Mouse (Mus musculus) heart, postnatal 0 days (tissue): ENCODE results near the gene 4930512M02Rik. TPM values are rescaled to one million over a fixed set of nuclear protein-coding genes. Genes with fewer than 3 reads are reported as not detected.

ENCODE experiments used
- ATAC-seq: fragments of 200-750 bp; cut with Nextera tagmentation; 2 replicates; pipeline ENCODE4 v1.8.0; 2017; ENCODE audit warnings: low read depth, moderate number of reproducible peaks, moderate library complexity; ENCODE audit not compliant: insufficient read depth
- DNase-seq: peaks from one replicate; pipeline ENCODE4 v3.0.0-alpha.2; 2016; ENCODE audit warnings: low spot score
- H3K27ac ChIP-seq: fragments of 300-500 bp; sonication (generic); 2 replicates; pipeline ENCODE4 v1.5.1; 2014; ENCODE audit warnings: low read depth, mild to moderate bottlenecking
- H3K27me3 ChIP-seq: fragments of 300-500 bp; sonication (generic); 2 replicates; pipeline ENCODE4 v1.6.1; 2014; ENCODE audit warnings: low read length, mixed read lengths; ENCODE audit not compliant: control insufficient read depth, insufficient read depth
- H3K36me3 ChIP-seq: fragments of 300-500 bp; sonication (generic); replicated peaks from 2 replicates; pipeline ENCODE4 v1.6.1; 2014; ENCODE audit warnings: low read length, mixed read lengths; ENCODE audit not compliant: control insufficient read depth, insufficient read depth
- H3K4me1 ChIP-seq: fragments of 300-500 bp; sonication (generic); 2 replicates; pipeline ENCODE4 v1.6.1; 2014; ENCODE audit warnings: antibody characterized with exemption; ENCODE audit not compliant: control insufficient read depth, insufficient read depth
- H3K4me2 ChIP-seq: fragments of 300-500 bp; sonication (generic); 2 replicates; pipeline ENCODE4 v1.6.1; 2014; ENCODE audit warnings: low read depth, mild to moderate bottlenecking, low read length, moderate library complexity
- H3K4me3 ChIP-seq: fragments of 300-500 bp; sonication (generic); 2 replicates; pipeline ENCODE4 v1.5.1; 2014; ENCODE audit warnings: low read depth, low read length
- H3K9ac ChIP-seq: fragments of 300-500 bp; sonication (generic); replicated peaks from 2 replicates; pipeline ENCODE4 v1.6.1; 2014; ENCODE audit warnings: low read depth, low read length, mixed read lengths
- H3K9me3 ChIP-seq: fragments of 300-500 bp; sonication (generic); replicated peaks from 2 replicates; pipeline ENCODE4 v1.6.1; 2016; ENCODE audit warnings: low read length; ENCODE audit not compliant: control insufficient read depth
- CTCF ChIP-seq: IDR thresholded peaks from 2 replicates; pipeline ENCODE4 v1.5.1; 2016; ENCODE audit warnings: antibody characterized with exemption, control low read depth, low read depth
- EP300 ChIP-seq: IDR thresholded peaks from 2 replicates; pipeline ENCODE4 v1.6.1; 2016; ENCODE audit warnings: antibody characterized with exemption, low read depth
- WGBS: fragments of 180-500 bp; shearing (Covaris S2); extraction: QIAGEN DNeasy Blood & Tissue Kit; methylation state at CpG from one replicate; pipeline ENCODE4 v1.1.7; 2014; 5-methylcytosine and 5-hydroxymethylcytosine counted together
- polyA plus RNA-seq: library from polyadenylated mRNA; unstranded; fragments of >200 nt; fragmentation: Nextera tagmentation; extraction: Ambion mirVana; gene quantifications from 2 replicates; pipeline ENCODE4 v1.2.1, GENCODE M21; 2015
- total RNA-seq: library from RNA; depleted of rRNA; stranded (reverse); fragments of >200 nt; gene quantifications from 2 replicates; pipeline ENCODE4 v1.2.3, GENCODE M21; 2014; ENCODE audit warnings: low replicate concordance

4930512M02Rik gene
- total and polyA plus RNA-seq, 2 experiments from 2014 or later = not detected

- Histone ChIP-seq H3K36me3 (no peaks in the 10 kb centered on the region), H3K4me3 (no peak overlapping the region), H3K9ac (no peak overlapping the region), H3K27ac (peak overlapping the region; percentile 1; the same call in 1 of the 2 replicates), H3K27me3 (no peaks in the 10 kb centered on the region), H3K9me3 (no peaks in the 10 kb centered on the region), H3K4me2 (no peak overlapping the region), H3K4me1 (no peaks in the 10 kb centered on the region)
- ATAC-seq = no peak
- 63% methylated on average over 4 of the region's 4 CpGs for WGBS
- no peak for DNase-seq
- TF ChIP-seq CTCF (no peak), EP300 (no peak)
Measured at GRCm38 (mm10) chr11:11667254-11667921, 39.8 kb upstream of the 4930512M02Rik start.

DNA sequence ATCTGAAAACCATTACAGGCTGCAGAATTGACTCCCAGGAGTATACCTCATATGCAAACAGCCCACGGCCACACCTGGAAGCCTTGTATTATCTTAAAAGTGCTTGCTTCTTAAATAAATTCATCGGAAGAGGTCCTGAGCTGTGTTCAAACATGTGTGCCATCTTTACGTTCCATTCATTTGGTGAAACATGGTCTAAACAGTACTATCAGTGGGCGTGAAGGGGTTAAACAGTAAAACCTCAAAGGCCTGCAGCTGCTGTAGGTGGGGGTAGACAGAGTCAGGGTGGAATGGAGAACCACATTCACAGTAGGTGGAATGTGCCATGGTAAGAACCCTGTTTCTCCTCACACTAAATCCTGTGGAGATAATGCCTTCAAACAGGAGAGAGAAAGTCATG is 33.0 kb upstream of the 4930512M02Rik start:
- no peak overlapping the region for H3K27ac ChIP-seq
- H3K4me1 ChIP-seq = no peaks in the 10 kb centered on the region
- no peaks in the 10 kb centered on the region for H3K36me3 ChIP-seq
- WGBS = 76% methylated on average over 4 of the region's 4 CpGs
- no peak for DNase-seq
- no peaks in the 10 kb centered on the region for H3K9me3 ChIP-seq
- H3K27me3 ChIP-seq = no peaks in the 10 kb centered on the region
- TF ChIP-seq EP300 (no peak), CTCF (no peak)
- H3K4me2 ChIP-seq = no peak overlapping the region
- ATAC-seq = no peak
- no peak overlapping the region for H3K4me3 ChIP-seq
- no peak overlapping the region for H3K9ac ChIP-seq

GRCm38 (mm10) chr11:11658834-11659233 is 31.2 kb upstream of the 4930512M02Rik start:
- Histone ChIP-seq H3K4me2 (no peak overlapping the region), H3K27me3 (no peaks in the 10 kb centered on the region), H3K9ac (no peak overlapping the region), H3K27ac (no peak overlapping the region), H3K36me3 (no peaks in the 10 kb centered on the region), H3K4me1 (no peaks in the 10 kb centered on the region), H3K9me3 (no peaks in the 10 kb centered on the region), H3K4me3 (no peak overlapping the region)
- ATAC-seq = no peak
- WGBS = 64% methylated on average over 4 of the region's 4 CpGs
- no peak for DNase-seq
- TF ChIP-seq EP300 (no peak), CTCF (no peak)

DNA sequence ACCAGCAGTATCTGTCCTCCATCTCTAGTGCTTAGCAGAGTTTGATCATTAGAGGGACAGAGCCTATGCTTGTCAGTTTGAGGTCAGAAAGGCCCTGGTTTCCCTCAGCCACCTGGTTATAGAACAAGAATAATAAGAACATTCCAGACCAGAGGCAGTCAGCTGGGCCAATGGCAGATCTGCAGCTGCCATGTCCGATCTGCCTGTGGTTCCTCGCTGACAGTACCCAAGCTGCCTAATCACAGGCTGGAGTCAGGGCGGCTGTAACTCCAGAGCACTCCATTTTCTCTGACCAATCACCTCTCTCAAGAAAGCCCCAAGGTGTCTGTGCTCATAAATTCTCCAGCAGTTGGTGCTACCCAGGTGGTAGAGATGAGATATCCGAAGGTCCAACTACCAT is 30.0 kb upstream of the 4930512M02Rik start:
- ATAC-seq (no peak), DNase-seq (no peak)
- Histone ChIP-seq H3K4me3 (no peak overlapping the region), H3K27me3 (no peaks in the 10 kb centered on the region), H3K36me3 (no peaks in the 10 kb centered on the region), H3K9ac (no peak overlapping the region), H3K4me1 (no peaks in the 10 kb centered on the region), H3K4me2 (no peak overlapping the region), H3K27ac (no peak overlapping the region; the same call in 1 of the 2 replicates), H3K9me3 (no peaks in the 10 kb centered on the region)
- TF ChIP-seq CTCF = no peak
- no peak for TF ChIP-seq EP300
- WGBS = 78% methylated on average over 4 of the region's 4 CpGs

- ATAC-seq (no peak), DNase-seq (no peak)
- Histone ChIP-seq H3K36me3 (no peaks in the 10 kb centered on the region), H3K4me3 (no peak overlapping the region), H3K4me1 (no peaks in the 10 kb centered on the region), H3K4me2 (no peak overlapping the region), H3K27ac (no peak overlapping the region; the same call in 1 of the 2 replicates), H3K27me3 (no peaks in the 10 kb centered on the region), H3K9me3 (no peaks in the 10 kb centered on the region), H3K9ac (no peak overlapping the region)
- whole genome bisulfite sequencing = 57% methylated on average over 5 of the region's 5 CpGs
- TF ChIP-seq EP300 (no peak), CTCF (no peak)
Measured at GRCm38 (mm10) chr11:11656995-11657530, 29.4 kb upstream of the 4930512M02Rik start.

DNA sequence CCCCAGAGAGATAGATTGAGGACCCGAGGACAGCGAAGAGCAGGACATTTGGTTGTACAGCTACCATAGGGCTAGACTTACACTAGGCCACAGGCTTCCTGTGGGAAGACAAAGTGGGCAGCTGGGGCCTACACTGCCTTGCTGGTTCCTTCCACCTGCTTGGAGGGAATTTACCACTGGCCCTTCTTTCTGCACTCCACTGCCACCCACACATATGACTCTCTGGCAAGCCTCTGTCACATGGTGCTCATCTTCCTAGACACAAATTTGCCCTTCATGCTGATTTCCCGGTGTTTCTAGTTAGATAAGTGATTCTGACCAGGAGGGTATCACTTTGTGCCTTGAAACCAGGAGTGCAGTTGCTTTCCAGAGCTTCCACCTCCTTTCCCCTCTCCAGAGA is 28.8 kb upstream of the 4930512M02Rik start:
- 69% methylated on average over 3 of the region's 3 CpGs for WGBS
- TF ChIP-seq CTCF (no peak), EP300 (no peak)
- Histone ChIP-seq H3K4me1 (no peaks in the 10 kb centered on the region), H3K9me3 (no peaks in the 10 kb centered on the region), H3K36me3 (no peaks in the 10 kb centered on the region), H3K4me3 (no peak overlapping the region), H3K27me3 (no peaks in the 10 kb centered on the region), H3K4me2 (no peak overlapping the region), H3K27ac (no peak overlapping the region), H3K9ac (no peak overlapping the region)
- ATAC-seq (no peak), DNase-seq (no peak)
